Mouse (Mus musculus): ENCODE results near the gene Mup1.
"Not testable (repeated sequence)": the region's sequence is repeated elsewhere in the genome, so short reads cannot be mapped to it uniquely, and the experiment has no call there.

The Mup1 gene

GRCm38 (mm10) chr4:60501860-60502259 lies at the start of gene Mup1:
Gene Mup1 (minus strand): TSS chr4:60501960.
- not testable (repeated sequence) for DNase-seq

Measured in kidney, adult 9 months (tissue).